Mouse (Mus musculus) adrenal gland, postnatal 25 days (tissue): ENCODE data around the gene Twf2. TPM values are rescaled to one million over a fixed set of nuclear protein-coding genes. Genes with fewer than 3 reads are reported as not detected.

Experiments
- DNase-seq: peaks from one replicate; pipeline ENCODE4 v3.0.0; 2021; ENCODE audit warnings: mixed read lengths
- total RNA-seq: library from RNA; stranded (reverse); gene quantifications from 2 replicates; pipeline ENCODE4 v1.2.3, GENCODE M21; 2021

Gene Twf2
- total RNA-seq, 1 experiment from 2014 or later, result 128 TPM

- peak; percentile 88 for DNase-seq
These were observed 9.0 kb downstream of the Twf2 start for GRCm38 (mm10) chr9:106211680-106212593.

DNA sequence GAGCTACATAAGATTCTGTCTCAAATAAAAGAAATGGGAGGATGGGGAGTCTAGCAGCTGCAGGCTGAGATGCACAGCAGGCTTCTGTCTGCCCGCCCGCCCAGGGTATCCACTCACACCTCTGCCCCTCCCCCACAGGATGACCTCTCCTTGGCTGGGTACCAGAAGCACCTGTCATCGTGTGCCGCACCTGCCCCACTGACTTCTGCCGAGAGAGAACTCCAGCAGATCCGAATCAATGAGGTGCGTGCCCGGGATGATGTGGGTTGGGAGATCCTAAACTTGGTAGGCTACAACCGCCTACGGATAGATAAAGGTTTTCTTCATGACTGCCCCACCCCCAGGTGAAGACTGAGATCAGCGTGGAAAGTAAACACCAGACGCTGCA, 9.7 kb downstream of the Twf2 start:
- DNase-seq, result no peak

GRCm38 (mm10) chr9:106215341-106216125, 12.6 kb downstream of the Twf2 start:
- no peak for DNase-seq

DNA sequence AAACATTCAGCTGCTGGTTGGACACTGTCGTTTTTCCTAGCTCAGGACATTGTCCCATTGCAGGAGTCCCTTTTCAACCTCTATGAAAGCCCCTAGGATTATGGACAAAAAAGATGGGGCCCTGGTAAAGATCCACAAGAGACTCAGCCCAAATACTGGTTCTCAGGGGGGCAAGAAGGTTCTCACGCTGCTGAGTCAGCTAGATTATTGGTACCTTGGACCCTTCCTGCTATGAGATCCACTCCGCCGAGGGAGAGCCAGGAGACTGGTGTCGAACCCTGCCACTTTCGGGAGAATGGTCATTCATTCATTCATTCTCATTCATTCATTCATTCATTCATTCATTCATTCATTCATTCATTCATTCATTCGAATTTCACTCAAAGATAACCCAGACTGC, 14.1 kb downstream of the Twf2 start:
- no peak for DNase-seq

DNA sequence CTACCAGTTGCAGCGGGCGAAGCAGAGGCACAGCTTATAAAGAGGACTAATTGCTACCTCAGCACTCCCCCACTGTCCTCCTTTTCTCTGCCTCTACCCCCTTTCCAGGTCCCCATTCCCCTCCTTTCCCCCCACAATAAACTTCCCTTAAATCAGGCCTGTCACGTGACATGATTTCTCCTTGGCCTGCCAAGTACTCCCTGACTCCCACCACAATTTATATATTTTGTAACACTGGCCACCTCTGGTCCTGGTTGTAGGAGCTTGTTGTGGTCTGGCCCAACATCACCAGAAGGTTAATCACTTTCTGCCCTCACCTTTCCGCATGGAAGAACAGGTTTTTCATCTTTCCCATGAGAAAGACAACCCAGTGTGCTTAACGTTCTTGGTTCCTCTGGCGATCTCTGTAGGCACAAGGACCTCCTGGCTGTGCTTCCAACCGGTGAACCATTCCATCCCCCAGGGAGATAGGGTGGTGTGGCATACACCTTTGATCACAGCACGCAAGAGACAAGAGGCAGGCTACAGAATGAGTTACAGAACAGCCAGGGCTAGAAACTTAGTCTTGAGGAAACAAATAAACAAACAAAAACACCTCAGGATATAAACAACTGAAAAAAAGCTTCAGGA, 18.1 kb downstream of the Twf2 start:
- no peak for DNase-seq

DNA sequence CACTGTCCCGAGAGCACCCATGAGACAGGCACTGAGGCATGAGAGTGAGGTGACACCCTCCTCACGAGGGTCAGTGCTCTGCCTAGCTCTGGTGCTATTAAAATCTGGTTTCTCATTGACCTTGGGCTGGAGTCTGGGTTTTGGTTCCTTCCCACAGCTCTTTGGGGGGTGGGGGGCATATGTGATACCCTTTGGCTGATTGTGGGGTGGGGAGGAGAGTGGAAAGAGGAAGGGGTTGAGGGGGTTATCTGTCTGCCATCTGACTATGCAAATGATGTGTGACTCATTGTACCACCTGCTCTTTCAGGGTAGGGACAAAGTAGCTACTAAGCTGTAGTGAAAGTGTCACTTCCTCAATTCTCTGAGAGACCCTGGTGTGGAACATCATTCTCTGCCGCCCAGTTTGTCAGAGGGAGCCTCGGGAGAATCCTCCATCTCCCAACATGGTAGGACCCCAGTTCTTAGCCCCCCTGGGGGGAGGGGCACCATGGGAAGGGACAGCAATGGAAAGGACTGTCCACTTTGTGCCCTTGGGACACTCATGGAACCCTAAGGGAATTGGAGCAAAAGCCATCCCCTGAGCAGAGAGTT, 19.4 kb downstream of the Twf2 start, which contains the start of gene Tlr9:
Gene Tlr9 (plus strand): TSS at position 338 of the 591 bp plus-strand sequence.
- DNase-seq, result no peak

DNA sequence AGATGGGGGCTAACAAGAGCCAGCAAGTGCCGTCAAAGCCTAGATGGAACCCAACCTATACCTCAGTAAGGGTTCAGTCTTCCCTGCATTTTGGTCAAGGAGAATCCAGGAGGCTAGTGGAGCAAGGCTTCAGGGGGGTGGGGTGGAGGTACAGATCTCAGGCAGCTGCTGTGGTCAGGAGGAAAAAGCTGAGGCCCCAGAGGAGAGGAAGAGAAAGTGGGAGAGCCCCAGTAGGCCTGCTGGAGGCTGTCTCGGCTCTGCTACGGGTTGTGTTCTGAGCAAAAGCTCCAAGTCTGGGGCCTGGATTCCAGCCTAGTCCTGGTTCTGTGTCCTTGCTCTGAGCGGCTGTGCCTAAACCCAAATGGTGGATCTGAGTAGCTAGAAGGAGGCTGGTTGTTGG, 20.1 kb downstream of the Twf2 start:
- DNase-seq, result no peak

- DNase-seq, result no peak
These were observed 22.7 kb downstream of the Twf2 start for GRCm38 (mm10) chr9:106225469-106226150.

- no peak for DNase-seq
These were observed 23.3 kb downstream of the Twf2 start for GRCm38 (mm10) chr9:106226151-106226682.

DNA sequence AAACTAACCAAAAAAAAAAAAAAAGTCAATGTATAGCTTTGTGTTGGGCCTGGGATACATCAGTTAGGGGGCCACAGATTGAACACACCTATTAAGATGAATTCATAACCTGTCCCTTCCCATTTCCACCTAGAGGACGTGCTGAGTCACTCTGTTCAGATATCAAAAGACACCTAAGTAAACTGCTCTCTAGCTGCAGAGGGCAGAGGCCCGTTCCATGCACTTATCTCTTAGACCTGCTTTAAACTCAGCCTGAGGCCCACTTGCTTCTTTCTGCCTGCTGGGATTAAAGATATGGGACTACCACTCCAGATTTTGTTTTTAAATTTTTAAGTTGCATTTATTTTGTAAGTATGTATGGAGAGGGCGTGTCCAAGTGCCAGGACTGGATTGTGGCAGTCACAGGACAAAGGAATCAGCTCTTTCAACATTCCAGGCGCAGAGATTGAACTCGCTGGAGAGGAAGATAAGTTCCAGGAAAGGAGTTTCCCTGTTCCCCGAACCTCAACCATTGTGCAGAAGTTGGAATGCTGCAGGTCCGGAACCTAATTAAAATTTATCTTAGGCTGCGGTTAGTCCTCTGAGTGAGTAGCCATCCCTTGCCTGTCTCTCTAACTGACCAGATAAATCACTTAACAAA, 25.0 kb downstream of the Twf2 start:
- no peak for DNase-seq

GRCm38 (mm10) chr9:106230051-106230733, 27.3 kb downstream of the Twf2 start:
- no peak for DNase-seq

- no peak for DNase-seq
These were observed 27.8 kb downstream of the Twf2 start for GRCm38 (mm10) chr9:106230734-106231106.

DNA sequence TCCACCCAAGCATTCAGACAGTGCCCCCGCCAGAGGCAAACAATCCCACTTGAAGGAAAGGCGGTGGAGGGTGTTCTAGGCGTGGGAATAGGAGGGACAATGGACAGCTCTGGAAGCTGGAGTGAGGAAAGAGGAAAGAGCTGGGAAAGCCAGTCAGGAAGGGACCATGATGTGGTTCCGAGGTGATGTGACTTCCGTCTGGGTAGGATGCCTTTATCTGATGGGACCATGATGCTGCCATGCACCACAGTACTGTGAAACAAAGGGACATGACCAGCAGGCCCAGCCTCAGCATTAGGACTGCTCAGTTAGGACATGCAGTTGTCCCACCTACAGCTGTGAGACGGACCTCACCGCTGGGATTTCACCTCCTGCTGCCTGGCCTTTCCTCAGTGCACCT, 28.3 kb downstream of the Twf2 start:
- no peak for DNase-seq

GRCm38 (mm10) chr9:106231816-106232215, 28.9 kb downstream of the Twf2 start:
- DNase-seq, result no peak

GRCm38 (mm10) chr9:106232956-106233355, 30.0 kb downstream of the Twf2 start:
- no peak for DNase-seq

GRCm38 (mm10) chr9:106233953-106234352, 31.0 kb downstream of the Twf2 start:
- DNase-seq, result no peak

GRCm38 (mm10) chr9:106235194-106235830, 32.4 kb downstream of the Twf2 start:
- no peak for DNase-seq

DNA sequence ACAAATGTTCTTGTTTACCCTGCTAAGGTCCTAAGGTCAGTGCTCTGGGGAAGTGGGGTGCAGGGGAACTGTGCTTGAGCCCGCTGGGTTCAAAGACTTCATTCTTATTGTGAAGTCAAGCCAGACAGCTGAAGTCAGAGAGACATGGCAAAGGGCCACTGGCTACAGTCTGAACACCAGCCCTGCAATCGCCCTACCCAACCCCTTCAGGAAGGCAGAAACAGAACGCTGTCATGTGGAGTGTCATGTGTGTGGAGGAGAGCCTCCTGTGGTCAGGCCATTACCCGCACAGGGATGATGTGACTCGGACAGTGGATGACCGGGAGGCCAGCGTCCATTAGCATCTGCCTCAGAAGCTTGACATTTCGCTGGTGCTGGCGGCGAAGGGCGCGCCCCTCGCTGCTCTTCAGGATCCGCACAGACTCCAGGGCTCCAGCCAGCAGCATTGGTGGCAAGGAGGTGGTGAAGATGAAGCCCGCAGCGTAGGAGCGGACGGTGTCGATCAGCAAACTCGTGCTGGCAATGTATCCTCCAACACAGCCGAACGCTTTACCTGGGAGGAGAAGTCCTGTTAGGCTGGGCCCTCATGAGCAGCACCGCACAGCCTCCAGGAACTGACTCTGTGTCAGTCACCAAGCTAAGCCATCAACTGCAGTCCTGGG, 33.4 kb downstream of the Twf2 start:
- no peak for DNase-seq

DNA sequence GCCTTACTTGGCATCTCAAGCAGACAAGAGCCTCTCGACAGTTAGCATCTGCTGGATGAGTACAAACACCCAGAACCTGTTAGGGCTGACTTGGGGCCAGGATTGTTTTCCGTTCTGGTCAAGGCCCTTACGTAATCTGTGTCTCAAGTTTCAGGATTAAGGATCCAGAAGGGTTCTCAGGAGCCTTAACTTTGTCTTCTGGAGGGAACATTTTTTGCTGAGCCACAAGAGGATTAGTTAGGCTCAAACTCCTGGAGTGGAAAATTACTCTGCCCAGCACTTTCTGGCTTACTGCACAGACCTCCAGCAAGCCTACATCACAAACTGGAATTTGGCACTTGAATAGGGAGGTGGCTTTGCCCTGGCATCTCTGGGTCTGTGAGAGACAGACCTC, 33.9 kb downstream of the Twf2 start:
- no peak for DNase-seq
